Mouse (Mus musculus): ENCODE data around the gene Susd4. TPM values are rescaled to one million over a fixed set of nuclear protein-coding genes. Genes with fewer than 3 reads are reported as not detected.

Gene Susd4
- 33.6 and 36.7 TPM in 2 replicates for polyA plus RNA-seq (2015; fragmentation: Nextera tagmentation; extraction: Ambion mirVana)

DNA sequence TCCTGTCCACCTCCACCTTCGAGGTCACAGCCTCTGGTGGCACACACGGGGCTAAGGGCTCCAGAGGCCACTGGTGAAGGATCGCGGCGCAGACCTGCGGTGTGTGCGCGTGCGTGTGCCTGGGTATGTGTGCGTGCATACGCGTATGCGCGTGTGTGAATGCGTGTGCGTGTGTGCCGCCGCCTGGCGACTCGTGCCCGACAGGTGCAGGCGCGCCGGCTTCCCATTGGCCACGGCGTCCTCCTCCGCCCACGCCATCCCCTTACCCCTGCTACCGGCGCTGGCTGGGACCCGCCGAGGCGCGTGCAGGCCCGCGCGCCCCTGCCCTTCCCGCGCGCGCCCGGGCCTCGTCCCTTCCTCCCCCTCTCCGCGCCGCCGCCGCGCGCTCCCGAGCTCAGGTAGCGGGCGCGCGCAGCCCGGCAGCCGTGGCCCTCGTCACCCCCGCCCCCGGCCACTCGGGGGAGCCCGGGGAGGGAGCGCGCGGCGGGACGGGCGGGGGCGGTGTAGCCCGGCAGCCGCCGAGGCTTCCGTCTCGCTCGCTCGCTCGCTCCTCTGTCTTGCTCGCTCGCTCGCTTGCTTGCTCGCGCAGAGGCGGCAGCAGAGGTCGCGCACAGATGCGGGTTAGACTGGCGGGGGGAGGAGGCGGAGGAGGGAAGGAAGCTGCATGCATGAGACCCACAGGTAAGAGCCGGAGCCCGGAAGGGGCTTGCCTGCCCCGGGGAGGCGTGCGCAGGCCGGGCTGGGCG is at the start of gene Susd4:
Gene Susd4, plus strand, starts transcription at position 145 of the 746 bp plus-strand sequence.
- Histone ChIP-seq H3K9ac (replicated peaks) (peak within 1 kb of the TSS; percentile 64), H3K4me1 (peaks cover 20% of the 10 kb centered on the region), H3K4me3 (peak within 1 kb of the TSS; percentile 67), H3K36me3 (no peaks in the 10 kb centered on the region), H3K4me2 (replicated peaks) (peak within 1 kb of the TSS; percentile 97), H3K27me3 (no peaks in the 10 kb centered on the region), H3K9me3 (no peaks in the 10 kb centered on the region), H3K27ac (replicated peaks) (peak within 1 kb of the TSS; percentile 76)
- peak; percentile 94 for ATAC-seq (replicated peaks)
- under 1% methylated on average over 92 of the region's 95 CpGs for WGBS

GRCm38 (mm10) chr1:182714236-182714935 is 49.3 kb upstream of the Susd4 start:
- no peaks in the 10 kb centered on the region for H3K27me3 ChIP-seq
- H3K9ac ChIP-seq (replicated peaks): no peak overlapping the region
- peaks cover 5% of the 10 kb centered on the region; the same call in 1 of the 2 replicates for H3K4me1 ChIP-seq
- no peak overlapping the region for H3K27ac ChIP-seq (replicated peaks)
- H3K4me3 ChIP-seq: no peak overlapping the region
- no peak overlapping the region for H3K4me2 ChIP-seq (replicated peaks)
- ATAC-seq (replicated peaks): no peak
- H3K9me3 ChIP-seq: no peaks in the 10 kb centered on the region
- 64% methylated on average over 6 of the region's 6 CpGs for WGBS
- H3K36me3 ChIP-seq: no peaks in the 10 kb centered on the region

- H3K4me2 ChIP-seq (replicated peaks): no peak overlapping the region
- H3K27me3 ChIP-seq: no peaks in the 10 kb centered on the region
- no peak overlapping the region for H3K4me3 ChIP-seq
- no peaks in the 10 kb centered on the region for H3K36me3 ChIP-seq
- H3K9ac ChIP-seq (replicated peaks): no peak overlapping the region
- 45% methylated on average over 12 of the region's 12 CpGs for WGBS
- H3K27ac ChIP-seq (replicated peaks): no peak overlapping the region
- ATAC-seq (replicated peaks): no peak
- H3K4me1 ChIP-seq: peaks cover 11% of the 10 kb centered on the region
- H3K9me3 ChIP-seq: no peaks in the 10 kb centered on the region
These were observed 36.1 kb upstream of the Susd4 start for GRCm38 (mm10) chr1:182727541-182727940.

DNA sequence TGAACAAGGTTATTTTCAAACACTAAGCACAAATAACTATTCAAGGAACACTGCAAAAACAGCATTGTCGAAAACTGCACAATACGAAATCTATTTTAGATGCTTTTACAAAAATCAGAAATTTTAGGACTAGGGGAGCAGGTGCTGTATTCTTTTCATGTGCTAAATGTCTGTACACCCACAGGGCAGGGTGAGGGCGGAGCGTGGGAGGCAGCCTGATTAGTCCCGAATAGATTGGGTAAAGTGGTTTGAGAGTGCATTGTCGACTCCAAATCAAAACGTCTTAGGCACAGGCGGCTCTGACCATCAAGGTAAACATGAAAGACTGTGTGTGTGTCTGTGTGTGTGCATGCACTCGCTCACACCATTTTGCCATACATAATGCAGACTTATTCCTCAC is 34.7 kb upstream of the Susd4 start:
- no peaks in the 10 kb centered on the region for H3K36me3 ChIP-seq
- H3K4me2 ChIP-seq (replicated peaks): no peak overlapping the region
- no peaks in the 10 kb centered on the region for H3K9me3 ChIP-seq
- H3K27me3 ChIP-seq: no peaks in the 10 kb centered on the region
- no peak overlapping the region for H3K4me3 ChIP-seq
- ATAC-seq (replicated peaks): no peak
- H3K9ac ChIP-seq (replicated peaks): no peak overlapping the region
- WGBS: 57% methylated on average over 9 of the region's 9 CpGs
- H3K4me1 ChIP-seq: peaks cover 11% of the 10 kb centered on the region
- H3K27ac ChIP-seq (replicated peaks): no peak overlapping the region

DNA sequence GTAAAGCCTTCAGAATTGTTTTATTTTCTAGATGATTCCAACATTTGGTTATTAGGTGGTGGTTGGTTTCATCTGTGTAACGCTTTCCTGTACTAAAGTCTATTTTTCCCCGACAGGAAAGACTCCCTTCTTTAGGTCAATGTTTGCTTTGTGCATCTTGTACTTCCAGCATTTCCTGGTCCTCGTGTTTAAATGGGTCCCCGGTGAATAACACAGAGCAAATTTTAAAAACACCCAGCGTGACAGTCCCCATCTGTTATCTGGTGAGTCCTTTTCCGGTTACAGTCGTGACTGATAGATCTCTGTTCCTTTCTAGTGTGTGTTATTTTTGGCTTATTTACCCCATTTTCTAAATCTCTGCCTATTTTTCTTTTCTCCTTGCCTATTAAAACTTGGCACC is 31.0 kb upstream of the Susd4 start:
- no peaks in the 10 kb centered on the region for H3K36me3 ChIP-seq

GRCm38 (mm10) chr1:182735891-182736290 is 27.8 kb upstream of the Susd4 start:
- Histone ChIP-seq H3K4me2 (replicated peaks) (no peak overlapping the region), H3K9me3 (no peaks in the 10 kb centered on the region), H3K36me3 (no peaks in the 10 kb centered on the region), H3K9ac (replicated peaks) (no peak overlapping the region), H3K4me1 (no peaks in the 10 kb centered on the region), H3K4me3 (no peak overlapping the region), H3K27me3 (no peaks in the 10 kb centered on the region), H3K27ac (replicated peaks) (no peak overlapping the region)
- 58% methylated on average over 4 of the region's 4 CpGs for WGBS
- ATAC-seq (replicated peaks): no peak

More for the DNA sequence above, 31.0 kb upstream of the Susd4 start:
- Histone ChIP-seq H3K4me2 (replicated peaks) (no peak overlapping the region), H3K9me3 (no peaks in the 10 kb centered on the region), H3K27ac (replicated peaks) (no peak overlapping the region), H3K4me1 (peaks cover 5% of the 10 kb centered on the region), H3K9ac (replicated peaks) (no peak overlapping the region), H3K4me3 (no peak overlapping the region), H3K27me3 (no peaks in the 10 kb centered on the region)
- WGBS: 77% methylated on average over 7 of the region's 7 CpGs
- ATAC-seq (replicated peaks): no peak

- H3K27me3 ChIP-seq: no peaks in the 10 kb centered on the region
- H3K4me1 ChIP-seq: no peaks in the 10 kb centered on the region
- ATAC-seq (replicated peaks): no peak
- no peak overlapping the region for H3K4me2 ChIP-seq (replicated peaks)
- no peak overlapping the region for H3K9ac ChIP-seq (replicated peaks)
- H3K36me3 ChIP-seq: no peaks in the 10 kb centered on the region
- 97% methylated on average over 9 of the region's 9 CpGs for WGBS
- no peaks in the 10 kb centered on the region for H3K9me3 ChIP-seq
- H3K4me3 ChIP-seq: no peak overlapping the region
- no peak overlapping the region for H3K27ac ChIP-seq (replicated peaks)
These were observed 16.6 kb upstream of the Susd4 start for GRCm38 (mm10) chr1:182747081-182747480.

- no peaks in the 10 kb centered on the region for H3K27me3 ChIP-seq
- 87% methylated on average over 17 of the region's 17 CpGs for WGBS
- H3K36me3 ChIP-seq: no peaks in the 10 kb centered on the region
- no peak overlapping the region for H3K27ac ChIP-seq (replicated peaks)
- H3K9ac ChIP-seq (replicated peaks): no peak overlapping the region
- no peak overlapping the region for H3K4me3 ChIP-seq
- no peaks in the 10 kb centered on the region for H3K4me1 ChIP-seq
- H3K9me3 ChIP-seq: no peaks in the 10 kb centered on the region
- ATAC-seq (replicated peaks): no peak
- H3K4me2 ChIP-seq (replicated peaks): no peak overlapping the region
These were observed 15.8 kb upstream of the Susd4 start for GRCm38 (mm10) chr1:182747834-182748233.

DNA sequence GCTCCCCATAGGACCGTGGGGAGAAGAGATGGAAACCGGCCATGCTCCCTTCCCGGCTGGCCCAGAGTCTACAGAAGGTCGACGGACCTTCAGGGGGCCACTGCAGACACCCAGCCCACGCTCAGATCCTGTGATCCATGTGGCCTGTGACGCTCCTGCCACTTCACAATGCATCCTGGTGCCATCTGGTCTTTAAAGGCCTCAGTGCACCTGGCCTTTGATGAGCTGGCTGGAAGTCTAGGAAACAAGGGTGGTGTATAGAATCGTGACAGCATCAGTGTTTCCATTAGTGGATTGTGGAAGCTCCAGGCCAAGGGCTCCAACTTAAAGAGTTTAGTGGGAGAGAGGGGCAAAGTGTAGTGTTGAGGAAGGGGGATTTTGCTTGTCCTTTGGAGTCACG is 14.6 kb upstream of the Susd4 start, which contains the start of gene Ccdc185:
Gene Ccdc185, minus strand, starts transcription at position 101 of the 400 bp plus-strand sequence.
- H3K9me3 ChIP-seq: no peaks in the 10 kb centered on the region
- H3K4me3 ChIP-seq: no peak within 1 kb of the TSS
- H3K4me1 ChIP-seq: no peaks in the 10 kb centered on the region
- H3K36me3 ChIP-seq: no peaks in the 10 kb centered on the region
- H3K4me2 ChIP-seq (replicated peaks): no peak within 1 kb of the TSS
- no peaks in the 10 kb centered on the region for H3K27me3 ChIP-seq
- no peak for ATAC-seq (replicated peaks)
- no peak within 1 kb of the TSS for H3K27ac ChIP-seq (replicated peaks)
- whole genome bisulfite sequencing: 97% methylated on average over 9 of the region's 9 CpGs
- no peak within 1 kb of the TSS for H3K9ac ChIP-seq (replicated peaks)

GRCm38 (mm10) chr1:182751301-182751700 is 12.4 kb upstream of the Susd4 start:
- Histone ChIP-seq H3K36me3 (no peaks in the 10 kb centered on the region), H3K27me3 (no peaks in the 10 kb centered on the region), H3K4me2 (replicated peaks) (no peak overlapping the region), H3K4me3 (no peak overlapping the region), H3K9me3 (no peaks in the 10 kb centered on the region), H3K27ac (replicated peaks) (no peak overlapping the region), H3K4me1 (no peaks in the 10 kb centered on the region), H3K9ac (replicated peaks) (no peak overlapping the region)
- WGBS: 46% methylated on average over 8 of the region's 8 CpGs
- ATAC-seq (replicated peaks): no peak

DNA sequence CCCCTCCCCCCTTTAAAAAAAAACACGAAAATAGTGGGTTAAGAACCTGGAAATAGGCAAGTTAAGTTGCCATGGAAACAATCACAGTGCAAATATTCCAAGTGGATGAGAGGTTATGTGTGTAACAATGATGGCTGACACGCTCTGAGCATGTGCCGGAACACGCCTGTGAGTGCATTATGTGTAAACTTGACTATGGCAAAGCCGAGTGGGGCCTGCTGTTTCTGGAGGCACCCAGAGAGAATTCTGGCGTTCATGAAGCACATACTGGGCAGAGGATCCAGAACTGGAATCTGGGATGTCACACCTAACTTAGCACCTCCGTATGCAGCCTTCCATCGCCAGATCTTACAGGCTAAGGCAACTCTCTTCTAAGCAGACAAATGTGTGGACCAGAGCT is 10.0 kb upstream of the Susd4 start:
- H3K36me3 ChIP-seq: no peaks in the 10 kb centered on the region
- no peak overlapping the region for H3K4me3 ChIP-seq
- H3K9ac ChIP-seq (replicated peaks): no peak overlapping the region
- 67% methylated on average over 8 of the region's 8 CpGs for WGBS
- no peaks in the 10 kb centered on the region for H3K27me3 ChIP-seq
- no peak overlapping the region for H3K4me2 ChIP-seq (replicated peaks)
- no peaks in the 10 kb centered on the region for H3K9me3 ChIP-seq
- no peaks in the 10 kb centered on the region for H3K4me1 ChIP-seq
- no peak overlapping the region for H3K27ac ChIP-seq (replicated peaks)
- ATAC-seq (replicated peaks): peak; percentile 51; the same call in 1 of the 2 replicates

- no peaks in the 10 kb centered on the region for H3K9me3 ChIP-seq
- WGBS: 86% methylated on average over 5 of the region's 5 CpGs
- no peak for ATAC-seq (replicated peaks)
These were observed 8.8 kb upstream of the Susd4 start for GRCm38 (mm10) chr1:182754865-182755264.

More at GRCm38 (mm10) chr1:182754865-182755264, 8.8 kb upstream of the Susd4 start:
- Histone ChIP-seq H3K27me3 (no peaks in the 10 kb centered on the region), H3K4me2 (replicated peaks) (no peak overlapping the region), H3K9ac (replicated peaks) (no peak overlapping the region), H3K4me1 (no peaks in the 10 kb centered on the region), H3K4me3 (no peak overlapping the region), H3K27ac (replicated peaks) (no peak overlapping the region), H3K36me3 (no peaks in the 10 kb centered on the region)
